Mouse (Mus musculus) adrenal gland, adult 2 months (tissue): ENCODE data around the gene Cdc42se2. TPM values are rescaled to one million over a fixed set of nuclear protein-coding genes. Genes with fewer than 3 reads are reported as not detected.

ENCODE experiments used
- DNase-seq: peaks from one replicate; pipeline ENCODE4 v3.0.0; 2021
- polyA plus RNA-seq: library from polyadenylated mRNA; depleted of rRNA; stranded (reverse); fragments of >200 nt; gene quantifications from 2 replicates; pipeline ENCODE4 v1.2.3, GENCODE M21; 2012; rRNA removed
- total RNA-seq, 2 experiments: library from RNA; stranded (reverse); gene quantifications; 2 replicates each; pipeline ENCODE4 v1.2.3; 2021

Gene Cdc42se2
- total and polyA plus RNA-seq, 3 experiments, result 11.6 to 24.2 (median 16.3) TPM

- DNase-seq, result no peak
Observed at GRCm38 (mm10) chr11:54708153-54708552, 79.3 kb downstream of the Cdc42se2 start.

DNA sequence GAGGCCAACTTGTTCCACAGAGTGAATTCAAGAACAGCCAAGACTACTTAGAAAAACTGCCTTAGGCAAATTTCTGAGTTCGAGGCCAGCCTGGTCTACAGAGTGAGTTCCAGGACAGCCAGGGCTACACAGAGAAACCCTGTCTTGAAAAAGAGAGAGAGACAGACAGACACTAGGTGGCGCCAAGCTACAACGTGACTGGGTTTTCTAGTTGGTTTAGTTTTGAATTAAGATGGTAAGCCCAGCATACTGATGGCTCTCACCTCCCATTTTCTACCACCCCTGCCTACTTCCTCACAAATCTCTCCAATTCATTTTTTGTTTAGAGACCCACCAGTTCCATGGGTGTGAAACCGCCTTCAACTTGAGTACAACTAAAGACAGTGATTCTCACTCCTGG lies 84.2 kb downstream of the Cdc42se2 start:
- DNase-seq, result peak; percentile 65

- no peak for DNase-seq
Observed at GRCm38 (mm10) chr11:54701848-54702247, 85.6 kb downstream of the Cdc42se2 start.

- DNase-seq, result no peak
Observed at GRCm38 (mm10) chr11:54699972-54700371, 87.5 kb downstream of the Cdc42se2 start.

GRCm38 (mm10) chr11:54698636-54699035 lies 88.8 kb downstream of the Cdc42se2 start:
- DNase-seq, result no peak

- no peak for DNase-seq
Observed at GRCm38 (mm10) chr11:54697611-54698010, 89.9 kb downstream of the Cdc42se2 start.

DNA sequence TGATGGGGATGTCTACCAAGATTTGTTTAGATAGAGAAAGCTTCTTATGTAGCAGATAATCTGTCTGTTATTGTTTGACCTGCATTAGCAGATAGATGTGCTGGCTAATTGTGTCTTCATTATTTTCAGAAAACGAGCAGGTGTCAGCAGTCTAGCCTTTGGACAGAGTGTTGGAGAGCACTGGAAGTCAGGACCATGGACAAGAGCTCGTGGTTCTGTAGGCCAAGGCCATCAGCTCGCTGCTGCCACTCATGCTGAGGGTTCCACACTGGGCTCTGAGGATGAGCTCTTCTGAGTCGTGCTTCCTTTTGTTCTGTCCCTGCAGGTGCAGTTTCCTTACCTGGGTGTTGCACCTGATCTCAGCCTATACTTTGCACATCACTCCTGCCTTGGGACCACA lies 91.5 kb downstream of the Cdc42se2 start:
- DNase-seq, result peak; percentile 56

GRCm38 (mm10) chr11:54694291-54694690 lies 93.2 kb downstream of the Cdc42se2 start:
- no peak for DNase-seq

- DNase-seq, result no peak
Observed at GRCm38 (mm10) chr11:54693696-54694095, 93.8 kb downstream of the Cdc42se2 start.

DNA sequence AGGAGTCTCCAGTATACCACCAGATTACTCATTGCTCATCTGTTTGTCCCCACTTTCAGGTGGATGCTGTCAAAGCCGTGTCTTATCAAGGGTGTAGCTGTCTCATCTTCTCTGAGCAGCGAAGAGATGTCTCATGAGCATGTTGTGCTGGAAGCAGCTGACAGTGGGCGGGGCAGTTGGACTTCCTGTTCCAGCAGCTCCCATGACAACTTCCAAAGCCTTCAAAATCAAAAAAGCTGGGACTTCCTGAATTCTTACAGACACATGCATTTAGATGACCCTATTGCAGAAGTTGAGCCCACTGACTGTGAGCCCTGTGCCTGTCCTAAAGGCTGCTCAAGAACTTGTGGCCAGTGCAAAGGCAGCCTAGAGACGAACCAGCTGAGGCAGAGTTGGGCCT lies 96.3 kb downstream of the Cdc42se2 start:
- DNase-seq, result no peak

DNA sequence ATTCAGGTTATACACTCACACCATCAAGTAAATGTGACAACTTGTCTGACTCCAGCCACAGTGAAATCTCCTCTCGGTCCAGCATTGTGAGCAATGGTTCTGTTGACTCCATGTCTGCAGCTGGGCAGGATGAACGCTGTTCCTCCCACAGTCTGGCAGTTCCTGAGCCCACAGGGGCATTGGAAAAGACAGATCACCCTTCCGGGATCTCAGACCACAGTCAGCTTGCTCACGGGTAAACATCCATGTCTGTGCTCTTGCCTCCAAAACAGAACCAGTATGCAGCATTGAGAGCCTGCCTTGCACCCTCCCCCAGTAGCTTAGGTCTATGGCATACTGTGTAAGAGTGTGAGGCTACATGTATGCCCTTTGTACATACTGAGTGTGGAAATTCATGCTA lies 97.3 kb downstream of the Cdc42se2 start:
- no peak for DNase-seq

DNA sequence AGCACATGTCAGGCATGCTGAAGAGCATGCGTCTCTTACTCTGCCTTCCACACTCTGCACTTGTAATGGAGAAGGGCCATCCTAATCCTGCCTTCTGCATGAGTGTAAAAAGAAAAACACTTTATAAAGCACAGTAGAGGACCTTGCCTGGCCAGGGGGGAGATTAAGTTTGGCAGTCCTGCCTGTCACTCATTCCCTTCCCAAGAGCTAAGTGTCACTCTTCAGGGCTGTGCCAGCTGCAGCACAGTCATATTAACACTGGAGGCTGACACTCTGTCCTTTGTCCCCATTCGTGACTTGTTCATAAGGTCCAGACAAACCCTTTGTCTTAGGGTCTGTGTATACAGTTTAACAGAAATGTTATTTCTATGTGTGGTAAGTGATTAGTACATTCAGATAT lies 102.6 kb downstream of the Cdc42se2 start:
- DNase-seq, result no peak

DNA sequence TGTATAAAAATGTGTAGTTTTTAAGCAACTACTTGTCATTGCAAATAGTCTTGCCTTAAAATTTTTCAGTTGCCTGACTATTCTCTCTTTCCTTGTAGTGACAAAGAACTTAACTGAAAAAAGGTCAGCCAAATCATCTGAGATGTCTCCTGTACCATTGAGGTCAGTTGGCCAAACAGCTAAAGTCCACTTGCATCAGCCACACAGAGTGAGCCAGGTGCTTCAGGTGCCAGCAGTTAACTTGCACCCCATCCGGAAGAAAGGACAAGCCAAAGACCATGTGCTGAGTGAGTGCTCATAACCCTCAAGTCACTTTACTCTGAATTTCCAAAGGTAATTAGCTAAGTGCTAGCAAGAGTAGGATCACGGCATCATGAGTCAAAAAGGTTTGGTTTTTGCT lies 108.3 kb downstream of the Cdc42se2 start:
- DNase-seq, result no peak

GRCm38 (mm10) chr11:54675792-54676489 lies 111.5 kb downstream of the Cdc42se2 start:
- DNase-seq, result no peak

GRCm38 (mm10) chr11:54673575-54674298 lies 113.7 kb downstream of the Cdc42se2 start:
- no peak for DNase-seq

Other genes with a start within 250 kb of the Cdc42se2 start
- 10 to 100 TPM; 14.3 to 20.8 TPM for gene Lyrm7, start 73.2 kb upstream of the Cdc42se2 start, total RNA-seq
- 0.27 and 0.38 TPM in 2 replicates for gene Lyrm7, start 73.2 kb upstream of the Cdc42se2 start, polyA plus RNA-seq
- gene Hint1, start 78.7 kb upstream of the Cdc42se2 start, total RNA-seq, result 100 to 1,000 TPM; 339 to 391 TPM
- gene Hint1, start 78.7 kb upstream of the Cdc42se2 start, polyA plus RNA-seq, result 610 and 630 TPM in 2 replicates
- gene Gpx3, start 114.8 kb upstream of the Cdc42se2 start, total RNA-seq, result 100 to 1,000 TPM; 580 to 729 TPM
- gene Gpx3, start 114.8 kb upstream of the Cdc42se2 start, polyA plus RNA-seq, result 256 and 331 TPM in 2 replicates
- gene Tnip1, start 175.2 kb upstream of the Cdc42se2 start, total RNA-seq, result 10 to 100 TPM; 82.2 to 88.8 TPM
- 59.0 and 63.6 TPM in 2 replicates for gene Tnip1, start 175.2 kb upstream of the Cdc42se2 start, polyA plus RNA-seq
- 100 to 1,000 TPM; 116 to 185 TPM for gene Anxa6, start 245.8 kb upstream of the Cdc42se2 start, total RNA-seq
- gene Anxa6, start 245.8 kb upstream of the Cdc42se2 start, polyA plus RNA-seq, result 54.6 and 58.7 TPM in 2 replicates